Mouse (Mus musculus) forebrain, embryonic 10.5 days (tissue): ENCODE results near the gene Fgfr2. TPM values are rescaled to one million over a fixed set of nuclear protein-coding genes. Genes with fewer than 3 reads are reported as not detected.

Experiments used
- DNase-seq: peaks from one replicate; pipeline ENCODE4 v3.0.0-alpha.2; 2017; ENCODE audit warnings: low spot score; ENCODE audit errors: extremely low spot score
- H3K27ac ChIP-seq: fragments of 300-500 bp; sonication (generic); 2 replicates; pipeline ENCODE4 v1.5.1; 2016; ENCODE audit warnings: mild to moderate bottlenecking
- H3K27me3 ChIP-seq: fragments of 300-500 bp; sonication (generic); 2 replicates; pipeline ENCODE4 v1.6.1; 2016; ENCODE audit warnings: mild to moderate bottlenecking; ENCODE audit not compliant: poor library complexity, severe bottlenecking
- H3K36me3 ChIP-seq: fragments of 300-500 bp; sonication (generic); replicated peaks from 2 replicates; pipeline ENCODE4 v1.6.1; 2016; ENCODE audit warnings: mild to moderate bottlenecking, moderate library complexity
- H3K4me1 ChIP-seq: fragments of 300-500 bp; sonication (generic); 2 replicates; pipeline ENCODE4 v1.6.1; 2016
- H3K4me3 ChIP-seq: fragments of 300-500 bp; sonication (generic); 2 replicates; pipeline ENCODE4 v1.5.1; 2016; ENCODE audit warnings: mild to moderate bottlenecking, moderate library complexity
- H3K9me3 ChIP-seq: fragments of 300-500 bp; sonication (generic); 2 replicates; pipeline ENCODE4 v1.6.1; 2016; ENCODE audit warnings: mild to moderate bottlenecking, moderate library complexity
- WGBS: fragments of 180-500 bp; shearing (Covaris S2); methylation state at CpG from one replicate; pipeline ENCODE4 v1.1.7; 2016; 5-methylcytosine and 5-hydroxymethylcytosine counted together
- polyA plus RNA-seq: library from polyadenylated mRNA; unstranded; fragments of >200 nt; fragmentation: Nextera tagmentation; extraction: Ambion mirVana; gene quantifications from 2 replicates; pipeline ENCODE4 v1.2.1, GENCODE M21; 2016

Gene Fgfr2
- polyA plus RNA-seq, 1 experiment from 2014 or later, result 55.7 TPM

- Histone ChIP-seq H3K4me3 (no peak overlapping the region), H3K4me1 (peaks cover 58% of the 10 kb centered on the region), H3K36me3 (peaks cover 37% of the 10 kb centered on the region), H3K27ac (peak overlapping the region; percentile 75), H3K27me3 (no peaks in the 10 kb centered on the region), H3K9me3 (no peaks in the 10 kb centered on the region)
- no peak for DNase-seq
- WGBS, result 48% methylated on average over 4 of the region's 4 CpGs
Observed at GRCm38 (mm10) chr7:132780611-132781010, 342.5 kb downstream of the Fgfr2 start.

DNA sequence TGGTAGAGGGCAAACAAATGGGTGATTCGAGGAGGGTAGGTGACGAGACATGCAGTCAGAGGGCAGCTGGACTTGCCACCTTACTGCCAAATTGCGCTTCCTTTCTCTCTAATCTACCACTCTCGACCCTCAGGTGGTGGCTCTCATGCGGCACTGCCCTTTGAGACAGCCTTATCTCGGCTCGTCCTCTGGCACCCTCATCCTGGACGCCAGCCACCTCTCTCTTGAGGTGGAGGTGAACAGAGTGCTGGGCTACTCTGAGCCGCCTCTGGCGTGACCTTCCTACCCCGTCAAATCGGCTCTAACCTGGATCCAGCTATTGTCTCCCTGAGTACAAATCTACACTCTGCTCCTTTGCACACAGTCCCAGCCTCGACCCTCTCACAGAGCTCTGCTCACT lies 344.5 kb downstream of the Fgfr2 start:
- Histone ChIP-seq H3K27me3 (no peaks in the 10 kb centered on the region), H3K4me1 (peaks cover 42% of the 10 kb centered on the region), H3K36me3 (peaks cover 55% of the 10 kb centered on the region), H3K27ac (0 out of 2 replicates have a peak overlapping the region, but pooled peaks have one; percentile 31), H3K4me3 (no peak overlapping the region), H3K9me3 (no peaks in the 10 kb centered on the region)
- WGBS, result 93% methylated on average over 13 of the region's 13 CpGs
- DNase-seq, result no peak

GRCm38 (mm10) chr7:132777728-132778453 lies 345.3 kb downstream of the Fgfr2 start:
- WGBS, result 88% methylated on average over 1 of the region's 1 CpGs
- H3K36me3 ChIP-seq, result peaks cover 63% of the 10 kb centered on the region
- H3K9me3 ChIP-seq, result no peaks in the 10 kb centered on the region

DNA sequence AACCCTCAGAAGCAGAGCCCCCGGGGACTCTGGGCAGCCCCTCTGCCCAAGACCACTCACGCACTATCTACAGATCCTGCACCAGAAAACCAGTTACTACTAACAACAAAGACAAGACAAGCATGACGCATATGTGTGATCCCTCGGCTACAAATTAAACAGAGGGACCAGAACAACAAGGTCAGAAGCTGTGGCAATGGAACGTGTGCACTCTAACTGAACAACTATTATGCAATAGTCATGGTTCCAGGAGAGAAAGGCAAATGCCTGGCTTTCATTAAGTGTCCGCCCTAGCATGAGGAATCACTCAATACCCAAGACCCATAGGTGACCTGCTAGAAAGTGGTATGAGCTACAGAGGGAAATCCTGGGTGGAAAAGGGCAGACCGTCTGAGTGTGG lies 346.0 kb downstream of the Fgfr2 start:
- H3K4me1 ChIP-seq, result peaks cover 35% of the 10 kb centered on the region
- DNase-seq, result no peak
- peaks cover 71% of the 10 kb centered on the region for H3K36me3 ChIP-seq
- no peaks in the 10 kb centered on the region for H3K27me3 ChIP-seq
- no peak overlapping the region for H3K4me3 ChIP-seq
- WGBS, result 88% methylated on average over 7 of the region's 7 CpGs
- H3K9me3 ChIP-seq, result no peaks in the 10 kb centered on the region
- 0 out of 2 replicates have a peak overlapping the region, but pooled peaks have one; percentile 27 for H3K27ac ChIP-seq

More at GRCm38 (mm10) chr7:132777728-132778453, 345.3 kb downstream of the Fgfr2 start:
- H3K4me1 ChIP-seq, result peaks cover 39% of the 10 kb centered on the region
- peak overlapping the region; percentile 20; the same call in 1 of the 2 replicates for H3K27ac ChIP-seq
- H3K27me3 ChIP-seq, result no peaks in the 10 kb centered on the region
- H3K4me3 ChIP-seq, result no peak overlapping the region
- DNase-seq, result no peak

DNA sequence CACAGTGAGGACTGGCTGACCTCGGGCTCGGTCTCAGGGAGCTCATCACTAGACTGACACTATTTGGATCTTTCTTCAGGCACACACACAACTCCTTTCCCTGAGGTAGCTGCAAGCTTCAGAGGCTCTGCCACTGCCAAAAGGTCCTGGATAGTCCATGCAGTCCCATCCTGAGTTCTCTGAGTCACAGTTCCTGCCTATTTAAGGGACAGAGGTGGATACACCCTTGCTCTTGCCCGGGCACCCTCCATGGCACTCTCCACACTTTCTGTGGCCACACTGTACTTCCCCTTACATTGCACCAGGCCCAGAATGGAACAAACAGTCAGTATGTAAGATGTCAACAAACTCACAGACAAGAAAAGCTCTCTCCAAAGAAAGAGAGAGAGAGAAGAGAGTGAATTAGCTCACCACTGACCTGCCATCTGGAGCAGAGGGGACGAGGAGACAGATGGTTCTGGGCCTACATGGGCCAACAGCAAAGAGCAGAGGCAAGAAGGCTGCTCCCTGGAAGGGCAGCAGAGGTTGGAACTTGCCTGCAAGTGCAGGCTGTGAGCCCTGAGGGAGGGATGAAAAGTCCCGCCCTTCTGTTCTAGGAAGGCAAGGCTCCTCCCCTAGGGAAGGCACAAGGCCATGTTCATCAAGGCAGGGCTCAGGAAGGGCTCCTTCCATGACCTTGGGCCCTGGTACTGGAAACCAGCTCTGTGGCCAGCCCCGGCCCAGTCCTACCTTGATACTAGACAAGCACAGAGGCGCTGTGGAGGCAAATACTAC lies 346.6 kb downstream of the Fgfr2 start:
- WGBS, result 88% methylated on average over 7 of the region's 7 CpGs
- Histone ChIP-seq H3K4me3 (no peak overlapping the region), H3K27ac (peak overlapping the region; percentile 27; the same call in 1 of the 2 replicates), H3K36me3 (peaks cover 77% of the 10 kb centered on the region), H3K9me3 (no peaks in the 10 kb centered on the region), H3K27me3 (no peaks in the 10 kb centered on the region), H3K4me1 (peaks cover 35% of the 10 kb centered on the region)
- DNase-seq, result no peak

- H3K4me1 ChIP-seq, result peaks cover 32% of the 10 kb centered on the region
- H3K27ac ChIP-seq, result peak overlapping the region; percentile 27; the same call in 1 of the 2 replicates
- H3K9me3 ChIP-seq, result no peaks in the 10 kb centered on the region
- WGBS, result 95% methylated on average over 10 of the region's 10 CpGs
- DNase-seq, result no peak
- H3K36me3 ChIP-seq, result peaks cover 83% of the 10 kb centered on the region
- no peak overlapping the region for H3K4me3 ChIP-seq
- H3K27me3 ChIP-seq, result no peaks in the 10 kb centered on the region
Observed at GRCm38 (mm10) chr7:132775922-132776321, 347.2 kb downstream of the Fgfr2 start.

GRCm38 (mm10) chr7:132775333-132775732 lies 347.8 kb downstream of the Fgfr2 start:
- no peaks in the 10 kb centered on the region for H3K9me3 ChIP-seq
- H3K36me3 ChIP-seq, result peaks cover 88% of the 10 kb centered on the region
- H3K27me3 ChIP-seq, result no peaks in the 10 kb centered on the region
- WGBS, result 92% methylated on average over 5 of the region's 5 CpGs
- no peak overlapping the region for H3K27ac ChIP-seq
- no peak for DNase-seq
- H3K4me1 ChIP-seq, result peaks cover 26% of the 10 kb centered on the region
- no peak overlapping the region for H3K4me3 ChIP-seq

DNA sequence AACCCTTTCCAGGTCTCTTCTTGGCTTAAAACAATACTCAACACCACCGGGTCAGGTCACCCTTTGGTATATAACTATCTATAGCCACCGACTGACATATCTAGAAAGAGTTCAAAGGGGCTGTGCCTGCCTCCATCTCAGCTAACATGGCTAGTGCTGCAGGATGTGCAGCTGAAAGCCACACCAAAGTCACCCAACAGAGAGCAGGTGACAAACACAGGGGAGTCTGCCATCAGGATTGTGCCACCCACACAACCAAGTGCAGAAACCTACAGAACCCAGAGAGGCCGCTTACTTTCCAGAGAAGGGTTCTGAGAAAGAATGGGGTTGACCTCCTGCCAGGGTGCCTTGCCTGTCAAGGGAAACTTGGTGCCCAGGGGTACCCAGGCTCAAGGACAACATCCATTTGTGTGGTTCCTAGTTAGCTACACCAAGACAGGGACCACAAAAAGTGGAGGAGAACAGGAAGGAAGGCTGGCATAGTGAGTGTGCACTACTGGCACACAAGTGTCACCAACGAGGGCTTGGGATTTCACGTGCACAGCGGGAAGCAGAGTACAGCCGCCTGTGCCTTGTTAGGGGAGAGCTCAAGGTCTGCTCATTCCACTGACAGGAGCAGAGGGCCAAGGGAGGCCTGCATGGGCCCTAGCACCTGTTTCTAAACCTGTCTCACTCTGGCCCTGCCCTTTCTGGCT lies 350.0 kb downstream of the Fgfr2 start:
- no peak for DNase-seq
- Histone ChIP-seq H3K27ac (0 out of 2 replicates have a peak overlapping the region, but pooled peaks have one; percentile 22), H3K4me1 (peaks cover 33% of the 10 kb centered on the region), H3K27me3 (no peaks in the 10 kb centered on the region), H3K4me3 (no peak overlapping the region), H3K9me3 (no peaks in the 10 kb centered on the region), H3K36me3 (peaks cover 97% of the 10 kb centered on the region)
- 88% methylated on average over 7 of the region's 7 CpGs for WGBS

DNA sequence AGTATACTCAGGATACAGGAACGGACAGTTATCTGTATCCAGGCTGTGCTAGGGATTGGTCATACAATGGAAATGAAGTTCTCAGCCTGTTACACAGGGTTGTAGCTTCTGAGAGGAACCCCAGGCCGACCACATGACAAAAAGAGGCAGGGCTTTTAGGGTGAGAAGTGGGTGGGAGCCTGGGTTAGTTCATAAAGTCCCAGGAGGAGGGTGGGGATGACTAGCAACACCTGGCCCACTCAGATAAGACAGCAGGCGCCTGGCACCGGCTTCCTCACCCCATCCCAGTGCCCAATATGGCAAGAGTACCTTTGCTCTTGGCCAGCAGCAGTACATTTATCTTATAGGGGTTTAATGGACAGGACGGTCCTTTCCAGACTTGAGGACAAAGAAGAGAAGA lies 350.7 kb downstream of the Fgfr2 start:
- Histone ChIP-seq H3K9me3 (no peaks in the 10 kb centered on the region), H3K4me3 (no peak overlapping the region), H3K27me3 (no peaks in the 10 kb centered on the region), H3K36me3 (peaks cover 90% of the 10 kb centered on the region), H3K27ac (no peak overlapping the region), H3K4me1 (peaks cover 40% of the 10 kb centered on the region)
- DNase-seq, result no peak
- WGBS, result 91% methylated on average over 5 of the region's 5 CpGs

GRCm38 (mm10) chr7:132768498-132769344 lies 354.4 kb downstream of the Fgfr2 start:
- Histone ChIP-seq H3K27ac (peak overlapping the region; percentile 67; the same call in 1 of the 2 replicates), H3K9me3 (no peaks in the 10 kb centered on the region), H3K36me3 (peaks cover 81% of the 10 kb centered on the region), H3K27me3 (no peaks in the 10 kb centered on the region), H3K4me3 (no peak overlapping the region), H3K4me1 (peaks cover 55% of the 10 kb centered on the region)
- 83% methylated on average over 12 of the region's 12 CpGs for whole genome bisulfite sequencing
- no peak for DNase-seq

DNA sequence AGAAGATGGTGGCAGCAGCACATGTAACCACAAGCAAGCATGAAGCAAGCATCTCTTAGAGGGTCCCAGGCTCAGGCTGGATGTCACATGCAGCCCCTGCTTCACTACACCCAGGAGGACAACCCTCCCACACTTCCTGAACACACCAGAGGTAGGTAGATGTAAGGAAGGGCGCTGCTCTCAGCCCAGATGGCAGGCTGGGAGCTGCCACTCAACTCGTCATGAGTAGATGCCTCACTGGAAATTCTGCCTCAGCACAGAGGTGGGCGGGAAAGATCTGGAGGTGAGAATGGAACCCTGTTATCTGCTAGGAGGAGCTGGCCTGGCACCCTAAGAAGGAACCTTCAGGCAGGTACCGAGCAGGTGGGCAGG lies 355.2 kb downstream of the Fgfr2 start:
- 82% methylated on average over 4 of the region's 4 CpGs for WGBS
- Histone ChIP-seq H3K4me3 (no peak overlapping the region), H3K9me3 (no peaks in the 10 kb centered on the region), H3K4me1 (peaks cover 55% of the 10 kb centered on the region), H3K27me3 (no peaks in the 10 kb centered on the region), H3K27ac (peak overlapping the region; percentile 79), H3K36me3 (peaks cover 81% of the 10 kb centered on the region)
- no peak for DNase-seq
